Mouse (Mus musculus) CD4-positive helper T cell, adult 2 months (primary cell): Measurements from ENCODE around the gene Ddost.

Source experiments
- DNase-seq: peaks from one replicate; pipeline ENCODE4 v3.0.0-alpha.2; 2012; ENCODE audit warnings: low read depth, missing footprints, low spot score

Ddost gene

DNA sequence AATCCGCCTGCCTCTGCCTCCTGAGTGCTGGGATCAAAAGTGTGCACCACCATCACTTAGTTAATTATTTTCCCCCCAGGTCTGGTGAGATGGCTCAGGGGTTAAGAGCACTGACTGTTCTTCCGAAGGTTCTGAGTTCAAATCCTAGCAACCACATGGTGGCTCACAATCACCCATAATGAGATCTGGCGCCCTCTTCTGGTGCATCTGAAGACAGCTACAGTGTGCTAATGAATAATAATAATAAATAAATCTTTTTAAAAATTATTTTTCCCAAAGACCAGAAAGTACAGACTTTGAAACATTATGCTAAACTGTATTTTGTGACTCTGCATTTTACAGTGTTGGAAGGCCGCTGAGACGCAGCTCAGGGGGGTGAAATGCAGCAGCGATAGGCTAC lies 31.1 kb downstream of the Ddost start:
- no peak for DNase-seq

DNA sequence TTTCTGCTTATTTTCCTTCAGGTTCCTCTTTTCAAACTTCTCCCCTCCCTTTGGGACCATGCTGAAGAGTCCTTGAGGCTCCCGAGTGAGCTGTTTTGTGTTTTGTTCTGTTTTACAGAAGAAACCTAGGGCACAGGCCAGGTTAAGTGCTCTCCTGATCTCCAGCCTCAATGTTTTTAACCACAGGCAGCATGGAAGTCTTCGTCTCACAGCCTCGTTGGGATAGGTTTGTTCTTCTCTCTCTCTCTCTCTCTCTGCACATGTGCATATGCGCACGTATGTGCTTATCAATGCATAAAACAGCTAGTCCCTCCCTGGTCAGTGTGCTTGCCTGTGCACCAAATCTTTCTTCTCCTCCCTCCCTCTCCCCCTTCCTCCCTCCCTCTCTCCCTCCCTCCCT lies 32.3 kb downstream of the Ddost start:
- DNase-seq: no peak

DNA sequence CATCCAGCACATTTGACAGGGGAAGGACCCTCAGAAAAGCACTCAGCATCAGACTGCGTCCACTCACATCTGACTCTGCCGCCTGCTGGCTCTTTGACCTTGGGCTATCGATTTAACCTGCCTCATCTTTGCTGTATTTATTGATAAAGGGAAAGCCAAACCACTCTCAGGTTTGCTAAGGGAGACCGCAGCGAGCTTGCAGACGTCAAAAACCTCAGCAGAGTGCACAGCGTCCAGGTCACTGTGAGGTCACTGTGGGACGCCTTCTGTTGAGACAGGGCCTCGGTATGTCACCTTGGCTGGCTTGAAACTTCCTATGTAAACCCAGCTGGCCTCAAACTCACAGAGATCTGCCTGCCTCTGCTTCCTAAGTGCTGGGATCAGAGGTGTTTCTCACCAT lies 32.8 kb downstream of the Ddost start:
- no peak for DNase-seq

DNA sequence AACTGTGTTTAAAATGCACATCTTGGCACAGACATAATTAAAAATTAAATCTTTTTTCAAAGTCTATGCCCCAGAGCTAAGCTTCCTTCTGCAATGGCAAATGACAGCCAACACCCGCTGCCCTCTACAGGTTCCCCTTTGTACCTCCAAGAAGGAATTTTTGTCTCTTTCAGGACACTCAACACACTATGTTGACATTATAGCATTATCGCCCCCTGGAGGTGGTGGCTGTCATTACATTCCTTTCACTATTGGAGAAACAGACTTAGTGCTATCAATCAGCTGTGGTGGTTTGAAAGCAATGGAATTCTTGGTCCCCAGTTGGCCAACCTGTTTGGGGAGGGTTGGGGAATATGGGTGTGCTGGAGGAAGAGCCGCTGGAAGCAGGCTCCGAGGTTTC lies 35.4 kb downstream of the Ddost start:
- peak; percentile 26 for DNase-seq

DNA sequence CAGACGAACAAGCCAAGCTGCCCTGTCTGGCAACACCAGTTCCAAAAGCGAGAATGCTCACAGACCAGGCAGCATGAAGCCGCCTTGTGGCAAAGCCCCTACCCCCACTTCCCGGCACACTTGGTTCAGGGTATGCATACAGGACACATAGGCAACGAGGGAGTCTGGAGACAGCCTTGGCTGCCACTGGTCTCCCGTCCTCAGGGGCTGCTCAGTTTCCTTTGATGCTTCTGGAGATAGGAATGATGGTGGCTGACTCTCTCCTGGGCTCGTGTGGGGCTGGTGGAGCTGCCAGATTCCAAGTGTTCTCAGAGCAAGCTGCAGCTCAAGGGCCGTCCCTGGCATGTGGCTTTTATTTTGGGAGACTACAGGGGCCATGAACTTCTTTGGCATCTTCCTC lies 36.9 kb downstream of the Ddost start:
- no peak for DNase-seq

DNA sequence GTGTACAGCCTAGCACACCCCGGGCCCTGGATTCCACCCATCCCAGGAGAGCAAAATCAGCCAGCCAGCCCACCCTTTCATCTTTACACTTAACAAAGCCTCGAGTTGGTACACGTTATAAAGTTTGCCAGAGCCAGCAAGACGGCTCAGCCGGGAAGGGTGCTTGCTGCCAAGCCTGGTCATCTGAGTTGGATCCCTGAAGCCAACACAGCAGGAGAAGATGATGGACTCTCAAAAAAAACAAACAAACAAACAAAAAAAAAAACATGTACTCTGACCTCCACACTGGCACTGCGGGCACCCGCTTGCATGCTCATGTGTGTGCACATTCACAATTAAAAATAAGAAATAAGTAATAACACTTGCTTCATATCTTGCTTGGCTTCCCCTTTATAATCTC lies 37.5 kb downstream of the Ddost start:
- no peak for DNase-seq

DNA sequence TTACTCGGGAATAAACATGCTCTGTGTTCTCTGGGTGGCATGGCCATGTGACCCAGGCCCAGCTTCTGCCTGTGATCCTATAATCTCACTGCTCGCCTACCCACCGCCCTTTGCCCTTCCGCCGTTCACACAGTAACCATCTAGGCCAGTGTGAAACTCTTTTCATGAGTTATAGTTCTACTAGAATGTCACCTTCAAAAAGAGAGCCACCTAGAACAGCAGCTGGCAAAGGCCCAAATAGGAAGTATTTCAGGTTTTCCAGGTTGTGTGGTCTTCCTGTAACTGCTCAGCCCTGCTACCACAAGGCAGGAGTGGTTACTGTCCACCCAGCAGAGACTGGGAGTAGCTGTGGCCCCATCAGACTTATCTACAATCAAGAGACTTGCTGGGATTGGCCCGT lies 38.2 kb downstream of the Ddost start:
- DNase-seq: no peak

DNA sequence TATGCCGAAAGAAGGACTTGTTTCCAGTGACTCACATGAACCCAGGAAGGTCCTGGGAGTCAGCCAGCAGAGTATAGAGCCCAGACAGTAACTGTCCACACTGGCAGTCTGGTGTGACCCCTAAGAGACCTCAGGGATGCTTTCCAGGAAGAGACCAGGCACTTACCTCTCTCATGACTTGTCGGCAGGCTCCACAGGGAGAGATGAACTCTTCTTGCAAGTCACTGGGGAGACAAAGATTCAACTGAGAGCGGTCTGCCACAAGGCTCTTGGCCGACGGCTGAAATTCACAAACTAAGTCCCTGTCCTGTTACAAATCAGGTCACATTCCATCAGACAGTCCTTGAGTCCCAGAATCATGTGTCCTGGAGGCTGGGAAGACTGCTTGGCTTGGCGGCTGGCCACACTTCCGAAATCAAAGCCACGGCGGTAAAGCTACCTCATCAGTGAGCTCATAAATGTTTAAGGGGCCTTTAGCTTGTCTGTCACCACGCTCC lies 38.9 kb downstream of the Ddost start:
- no peak for DNase-seq

DNA sequence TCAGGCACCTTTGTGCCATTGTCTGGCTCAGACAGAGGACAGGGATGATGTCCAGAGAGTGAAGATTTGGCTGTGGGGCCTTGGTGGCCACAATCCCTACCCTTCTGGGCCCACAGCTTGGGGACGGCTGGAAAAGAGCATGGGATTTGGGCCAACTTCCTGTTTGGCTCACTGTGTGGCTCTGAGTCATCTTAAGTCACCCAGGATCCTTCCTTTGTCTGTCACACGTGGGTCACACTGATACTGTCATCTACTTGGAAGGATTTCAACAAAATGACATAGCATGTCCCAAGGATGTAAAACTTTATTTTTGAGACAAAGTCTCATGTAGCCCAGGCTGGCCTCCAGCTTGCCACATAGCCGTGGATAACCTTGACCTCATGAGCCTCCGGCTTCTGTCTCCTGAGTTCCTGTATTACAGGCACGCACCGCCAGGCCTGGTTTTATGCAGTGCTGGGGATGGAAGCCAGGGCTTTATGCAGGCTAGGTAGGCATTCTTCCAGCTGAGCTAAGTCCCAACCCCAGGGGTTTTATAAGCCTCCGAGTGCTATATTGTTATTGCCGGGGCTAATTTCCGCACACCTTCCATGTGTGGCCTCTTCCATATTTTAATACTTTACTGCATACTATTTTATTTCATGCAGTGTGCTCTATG lies 40.5 kb downstream of the Ddost start:
- DNase-seq: no peak

DNA sequence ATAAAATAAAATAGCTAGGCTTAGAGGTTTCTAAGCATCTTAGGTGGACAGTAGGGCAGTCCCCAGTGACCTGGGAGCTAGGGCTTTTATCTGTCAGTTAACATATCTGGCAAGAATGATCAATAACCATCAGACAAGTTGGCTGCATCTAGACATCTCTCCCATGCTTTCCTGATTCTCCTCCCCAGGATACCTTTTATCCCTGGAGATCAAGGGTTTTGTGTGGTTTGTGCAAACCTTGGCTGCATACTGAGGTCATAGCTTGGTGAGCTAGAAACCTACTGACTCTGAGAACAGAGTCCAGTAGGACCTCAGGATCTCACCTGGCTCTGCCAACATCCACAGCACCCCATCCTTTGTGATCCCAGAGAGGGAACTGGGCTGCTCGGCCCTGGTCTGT lies 42.8 kb downstream of the Ddost start:
- DNase-seq: no peak

DNA sequence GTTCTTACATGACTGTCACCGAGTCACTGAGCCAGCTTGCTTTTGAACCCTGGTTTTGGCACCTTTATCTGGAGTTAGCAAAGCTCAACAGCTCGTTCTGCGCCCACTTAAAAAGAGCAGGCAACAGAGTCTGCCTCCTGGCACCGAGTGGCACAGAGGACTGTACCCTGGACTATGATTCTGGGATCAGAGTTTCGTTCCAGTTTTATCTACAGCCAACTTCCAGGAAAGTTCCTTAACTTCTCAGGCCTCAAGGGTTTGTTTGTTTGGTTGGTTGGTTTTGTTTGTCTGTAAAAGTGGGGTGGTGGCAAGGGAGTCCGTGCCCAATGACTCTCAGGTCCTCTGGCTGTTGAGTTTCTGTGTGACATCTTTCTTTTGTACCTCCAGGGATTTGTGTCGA lies 44.2 kb downstream of the Ddost start:
- no peak for DNase-seq

DNA sequence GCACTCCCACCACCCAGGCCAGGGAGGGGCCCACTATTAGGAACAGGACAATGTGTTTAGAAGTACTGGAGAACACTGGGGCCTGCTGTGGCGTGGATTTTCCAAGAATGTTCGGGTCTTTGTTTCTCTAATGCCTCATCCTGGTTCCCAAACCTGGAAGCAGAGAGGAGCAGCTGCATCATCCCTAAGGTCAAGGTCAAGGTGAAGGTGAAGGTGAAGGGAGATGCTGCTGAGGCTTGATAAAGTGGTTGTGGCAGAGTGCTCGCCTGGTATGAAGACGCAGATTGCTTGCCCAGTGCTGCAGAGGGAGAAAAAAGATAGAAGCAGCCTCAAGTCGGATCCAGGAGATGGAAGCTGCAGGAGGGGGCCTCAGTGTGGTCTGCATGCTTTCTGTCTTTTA lies 47.3 kb downstream of the Ddost start:
- no peak for DNase-seq

DNA sequence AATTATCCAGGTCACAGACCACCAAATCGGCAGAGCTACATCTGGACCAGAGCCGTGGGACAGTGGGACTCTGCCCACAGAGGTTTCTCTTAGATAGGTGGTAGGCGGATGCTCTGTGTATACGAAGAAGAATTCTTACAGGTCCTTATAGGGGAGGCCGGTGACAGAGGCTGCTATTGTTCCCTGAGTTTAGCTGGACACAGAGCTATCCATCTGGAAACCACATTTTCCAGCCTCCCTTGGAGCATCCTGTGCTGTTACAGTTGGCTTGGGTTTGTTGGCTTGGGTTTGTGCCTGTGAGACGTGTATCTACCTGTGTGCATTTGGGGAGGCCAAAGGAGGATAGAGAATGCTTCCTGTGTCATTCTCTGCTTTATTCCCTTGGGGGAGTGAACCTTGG lies 48.2 kb downstream of the Ddost start:
- no peak for DNase-seq

DNA sequence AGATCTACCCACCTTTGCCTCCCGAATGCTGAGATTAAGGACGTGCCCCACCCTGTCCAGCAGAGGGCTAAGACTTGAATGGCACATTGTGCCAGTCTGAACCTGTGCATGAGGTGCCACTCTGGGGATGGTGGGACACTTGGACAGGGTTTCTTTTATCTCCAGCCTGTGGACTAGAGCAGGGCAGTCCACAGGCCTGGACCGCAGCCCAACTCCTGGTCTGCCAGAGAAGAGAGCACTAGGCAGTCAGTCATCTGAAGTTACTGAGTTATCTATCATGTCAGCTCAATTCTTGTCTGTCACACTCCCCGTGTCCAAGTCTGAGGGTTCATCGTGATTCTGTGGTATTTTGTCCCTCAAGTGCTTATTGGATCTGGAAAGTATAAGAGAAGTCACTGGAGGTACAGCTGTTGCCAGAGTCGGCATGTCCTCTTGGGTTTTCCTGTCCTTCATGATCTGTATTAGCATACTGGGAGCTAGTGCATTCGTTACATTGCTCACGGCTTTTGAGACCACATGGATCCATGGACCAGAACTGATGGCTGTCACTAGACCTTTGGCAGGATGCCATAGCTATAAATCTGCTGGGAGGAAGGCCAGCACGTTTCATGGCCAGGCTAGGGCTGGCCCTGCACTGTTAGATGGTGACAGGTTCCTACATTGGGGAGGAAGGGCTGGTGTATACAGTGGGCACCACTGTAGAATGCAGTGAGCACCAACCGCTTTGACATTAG lies 49.1 kb downstream of the Ddost start:
- no peak for DNase-seq

DNA sequence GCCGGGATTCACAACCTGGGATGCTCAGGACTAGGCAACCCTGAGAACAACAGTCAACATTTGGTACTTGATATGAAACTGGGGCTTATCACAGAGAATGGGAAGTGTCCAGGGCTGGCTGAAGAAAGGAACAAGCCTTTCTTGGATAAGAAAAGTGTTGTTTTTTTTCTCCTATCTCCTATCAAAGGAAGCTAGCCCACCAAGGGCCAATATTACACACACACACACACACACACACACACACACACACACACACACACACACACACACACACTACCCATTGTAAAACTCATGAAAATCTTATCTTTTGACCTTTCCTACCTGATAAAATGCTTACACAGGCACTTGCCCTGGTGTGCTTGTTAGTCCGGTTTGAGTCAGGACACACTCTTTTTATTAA lies 51.0 kb downstream of the Ddost start:
- DNase-seq: no peak

DNA sequence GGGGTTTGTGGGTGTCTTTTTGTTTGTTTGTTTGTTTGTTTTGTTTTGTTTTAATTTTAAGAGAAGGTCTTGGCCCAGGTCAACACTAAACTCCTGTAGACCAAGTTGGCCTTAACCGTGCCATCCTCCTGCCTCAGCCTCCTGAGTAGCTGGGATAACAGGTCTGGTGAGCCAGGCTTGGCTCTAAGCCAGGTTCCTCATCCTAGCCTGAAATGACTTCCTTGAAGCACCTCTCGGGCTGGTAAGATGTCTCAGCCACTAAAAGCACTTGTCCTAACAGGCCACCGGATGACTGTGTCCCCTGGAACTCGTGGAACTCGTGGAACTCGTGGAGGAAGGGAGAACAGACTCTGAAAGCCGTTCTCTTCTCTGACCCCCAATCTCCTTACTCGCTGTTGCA lies 51.6 kb downstream of the Ddost start:
- no peak for DNase-seq

DNA sequence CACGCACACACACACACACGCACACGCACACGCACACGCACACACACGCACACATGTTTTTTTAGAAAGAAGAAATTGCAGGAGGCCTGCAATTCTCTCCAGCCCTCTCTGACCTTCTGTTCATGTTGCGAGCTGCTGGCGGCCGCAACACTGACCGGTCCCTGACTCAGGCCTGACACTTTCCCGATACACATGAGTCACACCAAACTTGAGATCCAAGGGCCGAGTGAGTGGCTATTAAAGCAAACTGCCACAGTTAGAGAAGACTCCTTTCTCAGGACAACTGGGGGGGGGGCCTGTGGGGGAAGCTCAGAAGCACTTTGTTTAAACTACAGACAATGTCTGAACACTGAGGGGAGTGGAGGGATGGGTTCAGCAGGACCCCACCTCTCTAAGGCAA lies 52.0 kb downstream of the Ddost start:
- no peak for DNase-seq

DNA sequence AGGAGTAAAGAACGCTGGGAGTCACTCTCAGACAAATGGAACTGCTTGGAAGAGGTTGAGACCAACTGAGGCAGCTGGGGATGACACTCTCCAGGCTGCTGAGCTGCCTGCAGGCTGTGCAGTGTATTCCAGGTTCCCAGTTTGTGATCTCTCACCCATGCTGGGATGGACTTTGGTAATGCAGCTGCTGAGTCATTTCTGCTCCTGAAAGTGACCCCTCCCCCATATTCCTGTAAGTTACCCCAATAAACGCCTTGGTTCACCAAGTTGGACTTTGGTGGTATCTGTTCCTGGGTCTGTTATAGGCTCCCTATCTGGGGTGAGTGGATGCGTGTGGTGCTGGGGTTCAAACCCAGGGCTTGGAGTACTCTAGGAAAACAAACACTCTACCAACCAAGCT lies 53.6 kb downstream of the Ddost start:
- DNase-seq: no peak

DNA sequence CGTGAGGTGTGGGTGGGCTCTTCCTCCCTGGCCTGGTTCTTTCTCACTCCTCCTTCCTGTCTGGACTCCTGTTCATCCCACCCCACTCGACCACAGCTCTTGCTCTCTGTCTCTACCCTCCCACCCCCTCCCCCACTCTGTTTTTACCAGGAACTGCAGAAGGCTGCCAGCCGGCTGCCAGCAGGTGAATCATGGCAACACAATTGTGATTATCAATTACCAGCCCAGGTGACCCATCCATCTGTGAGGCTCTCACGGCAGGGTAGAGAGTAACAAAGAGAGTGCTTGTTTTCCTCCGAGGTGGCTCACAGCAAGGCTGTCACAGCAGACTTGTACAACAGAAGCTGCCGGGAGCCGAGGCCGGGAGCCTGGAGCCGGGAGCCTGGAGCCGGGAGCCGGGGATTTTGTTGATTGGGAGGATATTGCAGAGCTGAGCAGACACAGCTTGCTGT lies 56.9 kb downstream of the Ddost start:
- DNase-seq: no peak
